Mouse (Mus musculus): ENCODE measurements around the gene Ap5b1. TPM values are rescaled to one million over a fixed set of nuclear protein-coding genes. Genes with fewer than 3 reads are reported as not detected.

The Ap5b1 gene
- polyA plus RNA-seq, 1 experiment from 2014 or later: 5.9 TPM

- H3K4me2 ChIP-seq: no peak overlapping the region
- H3K36me3 ChIP-seq: no peaks in the 10 kb centered on the region
- 57% methylated on average over 14 of the region's 14 CpGs for WGBS
- H3K4me1 ChIP-seq: peaks cover 14% of the 10 kb centered on the region; the same call in 1 of the 2 replicates
- ATAC-seq (ENCODE audit: borderline replicate concordance, extremely low read depth, low FRiP score, low TSS enrichment): peak; percentile 40; the same call in 1 of the 2 replicates
- no peak overlapping the region for H3K27ac ChIP-seq
- no peak overlapping the region for H3K4me3 ChIP-seq
- H3K9ac ChIP-seq: no peak overlapping the region
- H3K27me3 ChIP-seq: peaks cover 40% of the 10 kb centered on the region
- no peaks in the 10 kb centered on the region for H3K9me3 ChIP-seq
Measured at GRCm38 (mm10) chr19:5554212-5554611, 13.6 kb upstream of the Ap5b1 start.

GRCm38 (mm10) chr19:5558169-5558568 is 9.7 kb upstream of the Ap5b1 start:
- H3K4me2 ChIP-seq: no peak overlapping the region
- H3K36me3 ChIP-seq: no peaks in the 10 kb centered on the region
- H3K4me1 ChIP-seq: peaks cover 36% of the 10 kb centered on the region
- peaks cover 79% of the 10 kb centered on the region for H3K27me3 ChIP-seq
- no peak for ATAC-seq (ENCODE audit: borderline replicate concordance, extremely low read depth, low FRiP score, low TSS enrichment)
- no peak overlapping the region for H3K9ac ChIP-seq
- no peaks in the 10 kb centered on the region for H3K9me3 ChIP-seq
- WGBS: 49% methylated on average over 7 of the region's 7 CpGs
- no peak overlapping the region for H3K4me3 ChIP-seq
- no peak overlapping the region for H3K27ac ChIP-seq

- 0 out of 2 replicates have a peak overlapping the region, but pooled peaks have one; percentile 5 for H3K4me2 ChIP-seq
- H3K27me3 ChIP-seq: peaks cover 75% of the 10 kb centered on the region
- 59% methylated on average over 8 of the region's 8 CpGs for WGBS
- peaks cover 32% of the 10 kb centered on the region for H3K4me1 ChIP-seq
- H3K9ac ChIP-seq: no peak overlapping the region
- H3K36me3 ChIP-seq: no peaks in the 10 kb centered on the region
- no peaks in the 10 kb centered on the region for H3K9me3 ChIP-seq
- no peak for ATAC-seq (ENCODE audit: borderline replicate concordance, extremely low read depth, low FRiP score, low TSS enrichment)
- H3K27ac ChIP-seq: no peak overlapping the region
- peak overlapping the region; percentile 43; the same call in 1 of the 2 replicates for H3K4me3 ChIP-seq
Measured at GRCm38 (mm10) chr19:5558770-5559169, 9.1 kb upstream of the Ap5b1 start.

- Histone ChIP-seq H3K27me3 (peaks cover 75% of the 10 kb centered on the region), H3K27ac (no peak overlapping the region)
Measured at GRCm38 (mm10) chr19:5559229-5559628, 8.6 kb upstream of the Ap5b1 start.

GRCm38 (mm10) chr19:5559631-5560456 is 8.0 kb upstream of the Ap5b1 start:
- Histone ChIP-seq H3K4me2 (peak overlapping the region; percentile 85), H3K4me3 (peak overlapping the region; percentile 43), H3K9me3 (no peaks in the 10 kb centered on the region), H3K9ac (peak overlapping the region; percentile 31), H3K4me1 (peaks cover 29% of the 10 kb centered on the region), H3K36me3 (no peaks in the 10 kb centered on the region), H3K27me3 (peaks cover 75% of the 10 kb centered on the region), H3K27ac (peak overlapping the region; percentile 56)
- peak; percentile 6; the same call in 1 of the 2 replicates for ATAC-seq (ENCODE audit: borderline replicate concordance, extremely low read depth, low FRiP score, low TSS enrichment)
- WGBS: 1% methylated on average over 69 of the region's 69 CpGs

More at GRCm38 (mm10) chr19:5559229-5559628, 8.6 kb upstream of the Ap5b1 start:
- H3K4me3 ChIP-seq: peak overlapping the region; percentile 43; the same call in 1 of the 2 replicates
- ATAC-seq (ENCODE audit: borderline replicate concordance, extremely low read depth, low FRiP score, low TSS enrichment): no peak
- H3K4me1 ChIP-seq: peaks cover 29% of the 10 kb centered on the region
- no peak overlapping the region for H3K9ac ChIP-seq
- no peaks in the 10 kb centered on the region for H3K36me3 ChIP-seq
- H3K9me3 ChIP-seq: no peaks in the 10 kb centered on the region
- 21% methylated on average over 8 of the region's 8 CpGs for WGBS
- H3K4me2 ChIP-seq: peak overlapping the region; percentile 85

- H3K27ac ChIP-seq: peak within 1 kb of the TSS; percentile 56
- WGBS: 1% methylated on average over 57 of the region's 57 CpGs
- peaks cover 29% of the 10 kb centered on the region for H3K4me1 ChIP-seq
- no peaks in the 10 kb centered on the region for H3K9me3 ChIP-seq
- H3K4me3 ChIP-seq: peak within 1 kb of the TSS; percentile 43
- ATAC-seq (ENCODE audit: borderline replicate concordance, extremely low read depth, low FRiP score, low TSS enrichment): peak; percentile 75
- H3K36me3 ChIP-seq: no peaks in the 10 kb centered on the region
- H3K9ac ChIP-seq: peak within 1 kb of the TSS; percentile 31
- peaks cover 75% of the 10 kb centered on the region for H3K27me3 ChIP-seq
- H3K4me2 ChIP-seq: peak within 1 kb of the TSS; percentile 85
Measured at GRCm38 (mm10) chr19:5560457-5561041, 7.3 kb upstream of the Ap5b1 start, which contains the start of gene Ovol1. Gene Ovol1 (minus strand): TSS chr19:5560646.

- peak overlapping the region; percentile 10; the same call in 1 of the 2 replicates for H3K9ac ChIP-seq
- 16% methylated on average over 10 of the region's 10 CpGs for WGBS
- peak overlapping the region; percentile 49 for H3K27ac ChIP-seq
- ATAC-seq (ENCODE audit: borderline replicate concordance, extremely low read depth, low FRiP score, low TSS enrichment): no peak
- H3K4me2 ChIP-seq: peak overlapping the region; percentile 85
- peaks cover 71% of the 10 kb centered on the region for H3K27me3 ChIP-seq
- peak overlapping the region; percentile 43 for H3K4me3 ChIP-seq
- H3K4me1 ChIP-seq: peaks cover 30% of the 10 kb centered on the region
- H3K9me3 ChIP-seq: no peaks in the 10 kb centered on the region
- H3K36me3 ChIP-seq: no peaks in the 10 kb centered on the region
Measured at GRCm38 (mm10) chr19:5561252-5561790, 6.5 kb upstream of the Ap5b1 start.

GRCm38 (mm10) chr19:5561886-5562285 is 5.9 kb upstream of the Ap5b1 start:
- Histone ChIP-seq H3K4me3 (no peak overlapping the region), H3K4me2 (no peak overlapping the region), H3K9ac (no peak overlapping the region), H3K4me1 (peaks cover 35% of the 10 kb centered on the region), H3K27ac (no peak overlapping the region), H3K27me3 (peaks cover 71% of the 10 kb centered on the region), H3K36me3 (no peaks in the 10 kb centered on the region), H3K9me3 (no peaks in the 10 kb centered on the region)
- 64% methylated on average over 3 of the region's 3 CpGs for WGBS
- ATAC-seq (ENCODE audit: borderline replicate concordance, extremely low read depth, low FRiP score, low TSS enrichment): no peak

GRCm38 (mm10) chr19:5562776-5563175 is 5.0 kb upstream of the Ap5b1 start:
- no peak overlapping the region for H3K4me2 ChIP-seq
- H3K27me3 ChIP-seq: peaks cover 64% of the 10 kb centered on the region
- no peak overlapping the region for H3K9ac ChIP-seq
- H3K4me3 ChIP-seq: no peak overlapping the region
- no peak overlapping the region for H3K27ac ChIP-seq
- no peaks in the 10 kb centered on the region for H3K36me3 ChIP-seq
- no peak for ATAC-seq (ENCODE audit: borderline replicate concordance, extremely low read depth, low FRiP score, low TSS enrichment)
- WGBS: 89% methylated on average over 10 of the region's 10 CpGs
- H3K9me3 ChIP-seq: no peaks in the 10 kb centered on the region
- H3K4me1 ChIP-seq: peaks cover 37% of the 10 kb centered on the region

GRCm38 (mm10) chr19:5566316-5566715 is 1.5 kb upstream of the Ap5b1 start:
- Histone ChIP-seq H3K9ac (no peak overlapping the region), H3K4me1 (peaks cover 22% of the 10 kb centered on the region), H3K9me3 (no peaks in the 10 kb centered on the region), H3K36me3 (no peaks in the 10 kb centered on the region; the same call in 1 of the 2 replicates), H3K4me2 (peak overlapping the region; percentile 94; the same call in 1 of the 2 replicates), H3K27ac (no peak overlapping the region), H3K27me3 (peaks cover 28% of the 10 kb centered on the region), H3K4me3 (no peak overlapping the region)
- no peak for ATAC-seq (ENCODE audit: borderline replicate concordance, extremely low read depth, low FRiP score, low TSS enrichment)
- 63% methylated on average over 5 of the region's 5 CpGs for WGBS

- Histone ChIP-seq H3K27ac (peak overlapping the region; percentile 93), H3K9me3 (no peaks in the 10 kb centered on the region), H3K27me3 (peaks cover 20% of the 10 kb centered on the region), H3K4me2 (peak overlapping the region; percentile 94), H3K4me1 (peaks cover 21% of the 10 kb centered on the region), H3K36me3 (peaks cover 2% of the 10 kb centered on the region; the same call in 1 of the 2 replicates), H3K4me3 (peak overlapping the region; percentile 81), H3K9ac (peak overlapping the region; percentile 63)
- WGBS: 2% methylated on average over 26 of the region's 26 CpGs
- peak; percentile 23 for ATAC-seq (ENCODE audit: borderline replicate concordance, extremely low read depth, low FRiP score, low TSS enrichment)
Measured at GRCm38 (mm10) chr19:5567180-5567533, 668 bp upstream of the Ap5b1 start.

All from lung, embryonic 15.5 days (tissue).